Mouse (Mus musculus) cortical plate, adult 2 months (tissue): ENCODE data around the gene Ncoa1. TPM values are rescaled to one million over a fixed set of nuclear protein-coding genes. Genes with fewer than 3 reads are reported as not detected.

Experiments used
- H3K27ac ChIP-seq: fragments of 200-500 bp; 2 replicates; pipeline ENCODE4 v1.5.1; 2012; ENCODE audit warnings: low read length, control low read depth, inconsistent platforms; ENCODE audit not compliant: insufficient read depth
- H3K4me1 ChIP-seq: fragments of 200-500 bp; 2 replicates; pipeline ENCODE4 v1.6.1; 2011; ENCODE audit warnings: low read length; ENCODE audit not compliant: control insufficient read depth, insufficient read depth
- H3K4me3 ChIP-seq: fragments of 200-500 bp; 2 replicates; pipeline ENCODE4 v1.5.1; 2011; ENCODE audit warnings: mild to moderate bottlenecking, low read length, control low read depth; ENCODE audit not compliant: insufficient read depth
- CTCF ChIP-seq: fragments of 200-500 bp; IDR thresholded peaks from 2 replicates; pipeline ENCODE4 v1.5.1; 2011; ENCODE audit warnings: mild to moderate bottlenecking, control low read depth, low read length; ENCODE audit not compliant: insufficient read depth; ENCODE audit errors: extremely low read depth
- POLR2A ChIP-seq: fragments of 200-500 bp; IDR thresholded peaks from 2 replicates; pipeline ENCODE4 v1.6.1; 2011; ENCODE audit warnings: mild to moderate bottlenecking, low read length, control low read depth; ENCODE audit not compliant: insufficient read depth; ENCODE audit errors: extremely low read depth
- polyA plus RNA-seq: library from polyadenylated mRNA; depleted of rRNA; stranded (reverse); fragments of >200 nt; gene quantifications from 2 replicates; pipeline ENCODE4 v1.2.3, GENCODE M21; 2012; rRNA removed

The Ncoa1 gene
- polyA plus RNA-seq = 57.0 and 61.1 TPM in 2 replicates

GRCm38 (mm10) chr12:4476832-4477671 is at the start of gene Ncoa1:
Ncoa1 (minus strand) TSS chr12:4477182.
- peaks cover 9% of the 10 kb centered on the region; the same call in 1 of the 2 replicates for H3K4me1 ChIP-seq
- H3K27ac ChIP-seq = peak within 1 kb of the TSS; percentile 98
- TF ChIP-seq CTCF = no peak
- TF ChIP-seq POLR2A = peak; percentile 57; the same call in 1 of the 2 replicates
- H3K4me3 ChIP-seq = peak within 1 kb of the TSS; percentile 94

- H3K27ac ChIP-seq = no peak overlapping the region
- TF ChIP-seq CTCF = no peak
- TF ChIP-seq POLR2A = no peak
- H3K4me3 ChIP-seq = no peak overlapping the region
- H3K4me1 ChIP-seq = peaks cover 4% of the 10 kb centered on the region
Measured at GRCm38 (mm10) chr12:4524546-4524945, 47.6 kb upstream of the Ncoa1 start.

GRCm38 (mm10) chr12:4523688-4524298 is 46.8 kb upstream of the Ncoa1 start:
- H3K27ac ChIP-seq = 0 out of 2 replicates have a peak overlapping the region, but pooled peaks have one; percentile 28
- H3K4me1 ChIP-seq = peaks cover 4% of the 10 kb centered on the region
- no peak for TF ChIP-seq POLR2A
- TF ChIP-seq CTCF = no peak
- H3K4me3 ChIP-seq = no peak overlapping the region

GRCm38 (mm10) chr12:4523208-4523607 is 46.2 kb upstream of the Ncoa1 start:
- Histone ChIP-seq H3K4me3 (no peak overlapping the region), H3K27ac (no peak overlapping the region), H3K4me1 (peaks cover 4% of the 10 kb centered on the region)
- TF ChIP-seq POLR2A (no peak), CTCF (no peak)

GRCm38 (mm10) chr12:4518957-4519356 is 42.0 kb upstream of the Ncoa1 start:
- TF ChIP-seq CTCF (no peak), POLR2A (no peak)
- Histone ChIP-seq H3K4me3 (no peak overlapping the region), H3K4me1 (peaks cover 2% of the 10 kb centered on the region), H3K27ac (no peak overlapping the region)

GRCm38 (mm10) chr12:4509591-4510061 is 32.6 kb upstream of the Ncoa1 start:
- no peaks in the 10 kb centered on the region for H3K4me1 ChIP-seq
- TF ChIP-seq CTCF (no peak), POLR2A (no peak)
- H3K27ac ChIP-seq = no peak overlapping the region
- peak overlapping the region; percentile 11; the same call in 1 of the 2 replicates for H3K4me3 ChIP-seq

GRCm38 (mm10) chr12:4508182-4508581 is 31.2 kb upstream of the Ncoa1 start:
- TF ChIP-seq CTCF (no peak), POLR2A (no peak)
- no peak overlapping the region for H3K4me3 ChIP-seq
- no peaks in the 10 kb centered on the region for H3K4me1 ChIP-seq
- no peak overlapping the region for H3K27ac ChIP-seq

GRCm38 (mm10) chr12:4507461-4507860 is 30.5 kb upstream of the Ncoa1 start:
- Histone ChIP-seq H3K4me3 (no peak overlapping the region), H3K27ac (no peak overlapping the region), H3K4me1 (no peaks in the 10 kb centered on the region)
- TF ChIP-seq POLR2A = no peak
- TF ChIP-seq CTCF = no peak

GRCm38 (mm10) chr12:4506810-4507430 is 29.9 kb upstream of the Ncoa1 start:
- Histone ChIP-seq H3K27ac (no peak overlapping the region), H3K4me1 (no peaks in the 10 kb centered on the region), H3K4me3 (no peak overlapping the region)
- TF ChIP-seq POLR2A (no peak), CTCF (no peak)

- Histone ChIP-seq H3K27ac (no peak overlapping the region), H3K4me3 (no peak overlapping the region), H3K4me1 (no peaks in the 10 kb centered on the region; the same call in 1 of the 2 replicates)
- no peak for TF ChIP-seq POLR2A
- no peak for TF ChIP-seq CTCF
Measured at GRCm38 (mm10) chr12:4505298-4505697, 28.3 kb upstream of the Ncoa1 start.
